Mouse (Mus musculus) adrenal gland (tissue): ENCODE results near the gene Nipbl.

ENCODE experiments used
- intact Hi-C: fragments of 180-260 bp; cut with DNase I; formaldehyde crosslinking; loops from one replicate; pipeline ENCODE4 v1.15.1; 2025

The Nipbl gene

DNA sequence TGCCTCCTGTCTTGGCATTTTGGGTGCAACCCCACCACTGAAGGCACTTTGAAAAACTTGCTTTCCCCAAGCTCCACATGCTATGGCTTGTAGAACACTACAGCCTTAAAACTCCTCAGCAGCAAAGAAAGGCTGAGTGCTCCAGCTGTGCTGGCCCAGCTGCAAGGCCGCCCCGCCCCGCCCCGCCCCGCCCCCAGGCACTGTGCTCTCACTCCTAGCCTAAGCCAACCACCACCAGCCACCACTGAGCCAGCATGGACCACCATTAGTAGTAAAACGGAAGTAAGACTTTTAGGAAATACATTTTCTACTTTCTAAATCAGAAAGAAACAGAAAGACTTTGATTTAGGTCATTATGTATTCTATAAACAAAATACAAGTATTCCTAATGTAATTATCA is 23.4 kb downstream of the Nipbl start:
- intact Hi-C loops = no loop called here

DNA sequence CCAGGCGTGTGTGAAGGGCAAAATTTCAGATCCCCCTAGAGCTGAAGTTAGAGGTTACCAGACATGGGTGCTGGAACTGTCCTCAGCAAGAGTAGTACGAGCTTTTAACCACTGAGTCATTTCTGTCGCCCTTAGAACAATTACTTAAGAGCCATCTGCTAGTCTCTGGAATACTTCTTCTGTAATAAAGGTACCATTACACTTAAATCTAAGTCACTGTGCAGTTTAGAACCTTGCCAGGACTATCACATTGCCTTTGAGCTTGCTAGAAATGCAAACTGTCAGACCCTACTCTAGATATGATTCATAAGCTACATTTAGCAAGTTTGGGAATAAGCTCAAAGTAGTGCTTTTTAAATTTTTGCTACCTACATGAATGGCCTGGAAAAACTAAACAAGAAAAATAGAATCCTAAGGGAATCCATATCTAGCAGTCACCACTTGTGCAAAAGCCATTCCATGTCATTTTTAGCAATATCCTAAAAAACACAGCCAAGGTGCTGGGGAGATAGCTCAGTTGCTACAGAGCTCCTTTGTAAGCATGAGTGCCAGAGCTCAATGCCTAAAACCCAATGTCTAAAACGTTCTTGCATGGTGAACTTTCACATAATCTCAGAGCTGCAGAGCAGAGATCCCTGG is 27.6 kb downstream of the Nipbl start:
- intact Hi-C loops = no loop called here

DNA sequence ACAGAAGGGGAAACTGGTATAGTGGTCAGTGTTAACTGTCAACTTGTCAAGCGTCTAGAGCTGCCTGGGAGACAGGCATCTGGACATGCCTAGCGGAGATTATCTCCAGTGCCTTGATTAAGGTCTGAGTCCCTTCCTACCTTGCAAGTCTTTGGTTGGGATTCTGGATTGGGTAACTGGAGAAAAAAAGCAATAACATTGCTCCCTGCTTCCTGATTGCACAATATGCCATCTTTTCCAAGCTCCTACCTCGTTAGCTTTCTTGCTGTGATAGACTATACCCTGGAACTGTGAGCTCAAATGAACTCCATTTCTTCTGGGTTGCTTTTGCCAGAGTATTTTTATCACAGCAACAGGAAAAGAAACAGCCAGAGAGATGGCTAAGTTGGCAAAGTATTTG is 30.9 kb downstream of the Nipbl start:
- intact Hi-C loops = no loop called here

DNA sequence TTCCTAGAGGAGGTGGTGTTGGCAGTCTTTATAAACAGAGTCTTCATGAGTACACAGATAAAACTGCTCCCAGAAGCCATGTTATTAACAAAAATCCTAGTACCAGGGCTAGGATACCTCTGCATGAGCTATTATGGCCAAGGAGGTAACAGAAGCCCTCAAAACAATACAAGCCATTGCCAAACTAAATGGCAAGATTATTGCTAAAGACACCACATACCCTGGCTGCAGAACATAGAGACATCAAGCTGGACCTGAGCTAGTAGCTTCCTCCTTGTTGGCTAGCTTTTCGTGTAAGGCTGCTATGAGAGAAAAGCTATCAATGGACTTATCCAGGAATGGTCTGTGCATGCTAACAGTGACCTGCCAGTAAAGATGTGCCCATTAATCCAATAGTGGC is 32.4 kb downstream of the Nipbl start:
- intact Hi-C loops = no loop called here

DNA sequence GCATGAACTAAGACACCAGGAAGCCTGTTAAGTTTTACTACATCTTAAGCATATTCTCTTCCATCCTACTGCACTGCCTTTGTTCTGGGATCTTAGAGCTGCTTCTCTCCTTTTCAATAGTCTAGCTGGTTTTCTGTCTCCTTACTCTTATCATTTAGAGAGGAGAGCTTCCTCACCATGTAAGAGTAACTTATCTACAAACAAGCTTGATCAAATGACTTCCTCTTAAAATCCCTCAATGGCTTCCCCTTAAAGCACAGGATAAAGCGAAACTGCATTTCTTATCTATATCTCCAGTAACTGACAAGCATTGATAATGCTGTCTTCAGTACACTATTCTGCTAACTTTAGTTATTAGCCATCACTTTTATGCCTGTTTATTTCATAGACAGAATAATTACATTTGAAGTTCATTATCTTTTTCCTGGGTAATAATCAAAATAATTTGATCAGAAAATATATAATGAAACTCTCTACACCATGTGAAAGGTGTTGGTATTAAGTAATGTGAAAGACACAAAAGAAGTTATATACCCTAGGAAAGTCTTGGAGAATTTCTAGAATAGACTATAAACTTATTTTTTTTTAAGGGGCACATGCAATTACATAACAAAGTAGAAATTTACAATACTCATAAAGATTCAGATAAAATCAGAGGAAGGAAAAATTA is 33.0 kb downstream of the Nipbl start:
- intact Hi-C loops = no loop called here

- intact Hi-C loops = no loop called here
Measured at GRCm38 (mm10) chr15:8407082-8407481, 37.2 kb downstream of the Nipbl start.

DNA sequence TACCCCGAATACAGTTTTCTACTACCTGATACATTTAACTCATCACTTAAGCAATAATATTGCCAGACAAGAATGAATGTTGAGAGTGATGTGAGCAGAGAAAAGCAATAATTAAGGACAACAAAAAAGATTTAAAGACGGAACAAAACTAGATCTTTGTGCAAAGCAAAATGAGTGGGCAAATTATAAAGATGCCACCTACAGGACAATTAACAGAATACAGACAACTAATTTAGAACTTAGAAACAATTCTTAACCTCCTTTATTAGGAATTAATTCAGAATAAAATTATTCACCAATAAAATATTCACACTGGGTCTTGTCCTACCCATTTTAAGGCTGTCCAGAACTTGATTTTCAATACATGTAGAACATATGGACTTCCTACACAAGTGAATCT is 38.0 kb downstream of the Nipbl start:
- intact Hi-C loops = no loop called here

GRCm38 (mm10) chr15:8402591-8402990 is 41.7 kb downstream of the Nipbl start:
- intact Hi-C loops = loop anchor here (5.0 kb wide), 1 partner anchor 40 kb away; the partner anchor contains the start of gene Nipbl

GRCm38 (mm10) chr15:8401536-8401935 is 42.7 kb downstream of the Nipbl start:
- intact Hi-C loops = loop anchor here (5.0 kb wide), 1 partner anchor 41 kb away; the partner anchor contains the start of gene Nipbl

DNA sequence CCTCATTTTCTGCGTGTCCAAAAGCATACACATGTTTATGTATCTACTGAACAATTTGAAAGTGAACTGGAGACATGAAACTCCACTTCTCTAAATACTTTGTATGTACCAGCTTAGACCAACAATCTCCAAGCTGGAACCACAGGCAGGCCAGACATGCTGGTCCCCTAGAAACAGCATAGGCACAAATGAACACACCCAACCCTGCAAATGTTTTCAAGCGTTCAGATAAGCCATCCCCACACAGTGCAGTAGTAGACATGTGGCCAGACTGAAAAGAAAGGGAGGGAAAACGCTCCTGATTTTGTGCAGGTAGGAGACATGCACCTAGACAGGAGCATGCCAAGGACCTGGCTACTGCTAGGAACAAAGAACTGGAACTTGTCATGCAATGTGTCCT is 52.5 kb downstream of the Nipbl start:
- intact Hi-C loops = no loop called here

DNA sequence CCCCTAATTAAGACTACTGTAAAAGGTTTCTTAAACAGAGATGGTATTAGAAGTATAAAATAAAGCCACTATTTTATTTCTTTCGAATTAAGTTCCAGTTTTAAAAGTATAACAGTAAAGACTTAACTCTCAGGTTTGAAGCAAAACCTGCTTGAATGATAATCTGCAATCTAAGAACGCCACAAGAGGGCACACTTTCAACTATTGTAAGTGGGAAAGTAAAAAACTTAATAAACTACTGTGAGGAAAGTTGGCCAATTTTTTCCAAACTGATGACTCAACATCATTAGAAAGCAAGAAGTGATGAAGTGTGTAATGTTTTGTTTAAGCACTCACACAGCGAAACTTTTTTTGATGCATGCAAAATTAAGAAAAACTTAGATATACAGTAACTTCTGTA is 62.0 kb downstream of the Nipbl start:
- intact Hi-C loops = loop anchor here (5.0 kb wide), 2 partner anchors 60 to 195 kb away; partner anchors contain the start of gene Nipbl

DNA sequence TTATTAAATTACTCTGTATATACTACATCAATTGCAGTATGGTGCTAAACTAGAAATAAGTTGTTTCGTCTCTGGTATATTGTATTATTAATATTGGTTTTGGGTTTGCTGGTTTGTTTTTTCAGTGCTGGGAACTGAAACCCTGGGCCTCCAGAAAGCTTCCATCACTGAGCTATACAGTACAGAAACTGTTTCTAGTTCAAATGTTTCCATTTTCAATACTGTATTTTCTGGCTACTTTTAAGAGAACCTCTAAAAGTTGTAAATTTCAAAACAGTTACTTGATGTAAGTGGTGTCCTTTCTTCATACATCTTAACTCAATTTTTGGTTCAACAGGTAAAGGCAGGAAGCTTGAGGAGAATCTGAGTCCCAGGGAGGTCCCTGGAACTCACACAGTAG is 68.6 kb downstream of the Nipbl start:
- intact Hi-C loops = no loop called here

DNA sequence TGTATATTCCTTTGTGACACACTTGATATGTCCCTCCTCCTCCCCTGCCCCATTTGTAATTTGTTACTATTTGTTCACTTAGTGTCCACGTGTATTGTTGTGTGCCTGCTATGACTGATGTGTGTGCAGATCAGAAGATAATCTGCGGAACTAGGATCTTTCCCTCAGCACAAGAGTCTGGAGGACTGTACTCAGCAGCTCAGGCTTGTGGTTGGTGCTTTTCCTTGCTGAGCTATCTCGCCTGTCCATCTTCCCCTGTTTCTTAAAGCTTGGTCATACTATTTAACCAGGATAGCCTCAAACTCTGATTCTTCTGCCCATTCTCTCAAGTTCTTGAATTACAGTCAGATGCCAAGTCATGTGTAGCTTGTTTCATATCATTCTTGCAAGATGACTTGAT is 69.5 kb downstream of the Nipbl start:
- intact Hi-C loops = no loop called here

GRCm38 (mm10) chr15:8347104-8347773 is 97.0 kb downstream of the Nipbl start:
- intact Hi-C loops = no loop called here

DNA sequence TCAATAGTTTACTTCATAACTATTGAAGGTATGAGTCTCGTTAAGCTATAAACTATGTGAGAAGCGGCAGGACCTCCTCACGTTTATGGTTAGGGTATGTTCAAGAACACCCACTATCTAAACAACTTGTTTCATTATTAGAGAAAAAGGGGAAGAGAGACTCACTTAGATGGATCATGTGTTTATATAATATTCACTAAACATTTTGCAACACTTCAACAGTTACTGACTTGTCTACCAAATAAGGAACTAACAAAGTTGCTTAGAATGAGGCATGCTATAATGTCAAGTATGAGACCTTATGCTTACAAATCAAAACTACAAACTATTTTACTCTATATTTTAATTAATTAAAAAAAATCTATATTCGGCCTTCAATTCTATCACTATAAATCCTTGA is 103.7 kb downstream of the Nipbl start:
- intact Hi-C loops = no loop called here

DNA sequence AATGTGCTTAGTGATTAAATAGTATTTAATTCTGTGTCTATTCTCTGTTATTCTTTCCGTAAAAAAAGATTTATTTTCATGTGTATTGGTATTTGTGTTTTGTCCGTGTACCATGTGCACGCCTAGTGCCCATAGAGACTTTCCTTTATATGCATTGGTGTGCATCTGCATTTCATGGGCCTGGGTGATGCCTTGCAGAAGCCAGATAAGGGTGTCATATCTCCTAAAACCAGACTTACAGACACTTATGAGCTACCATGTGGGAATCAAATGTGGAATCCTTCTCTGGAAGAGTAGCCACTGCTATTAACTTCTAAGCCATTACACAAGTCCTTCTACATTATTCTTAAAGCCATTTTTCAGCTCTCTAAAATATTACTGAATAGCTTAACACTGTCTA is 112.7 kb downstream of the Nipbl start:
- intact Hi-C loops = loop anchor here (5.0 kb wide), 1 partner anchor 34 kb away; no protein-coding TSS in a partner anchor

- intact Hi-C loops = loop anchor here (10.0 kb wide), 2 partner anchors 171 to 1551 kb away; no protein-coding TSS in a partner anchor
Measured at GRCm38 (mm10) chr15:8325629-8326028, 118.6 kb downstream of the Nipbl start.

DNA sequence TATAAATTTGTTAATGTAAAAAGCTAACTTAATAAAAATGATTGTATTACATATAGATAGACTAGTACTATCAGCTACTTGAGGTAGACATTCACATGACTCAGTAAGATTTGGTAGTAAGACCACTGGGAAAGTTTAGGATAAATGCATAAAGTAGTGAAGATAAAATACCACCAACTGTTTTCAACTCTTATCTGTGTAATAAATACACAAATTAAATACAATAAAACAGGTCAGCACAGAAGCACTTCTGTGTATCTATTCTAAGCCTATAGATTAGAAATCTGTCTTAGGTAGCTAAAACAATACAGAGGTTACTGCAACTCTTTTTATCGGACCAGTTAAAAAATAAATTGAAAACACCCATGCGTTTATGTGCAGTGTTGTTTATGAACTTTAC is 119.4 kb downstream of the Nipbl start:
- intact Hi-C loops = loop anchor here (10.0 kb wide), 2 partner anchors 170 to 1550 kb away; no protein-coding TSS in a partner anchor

DNA sequence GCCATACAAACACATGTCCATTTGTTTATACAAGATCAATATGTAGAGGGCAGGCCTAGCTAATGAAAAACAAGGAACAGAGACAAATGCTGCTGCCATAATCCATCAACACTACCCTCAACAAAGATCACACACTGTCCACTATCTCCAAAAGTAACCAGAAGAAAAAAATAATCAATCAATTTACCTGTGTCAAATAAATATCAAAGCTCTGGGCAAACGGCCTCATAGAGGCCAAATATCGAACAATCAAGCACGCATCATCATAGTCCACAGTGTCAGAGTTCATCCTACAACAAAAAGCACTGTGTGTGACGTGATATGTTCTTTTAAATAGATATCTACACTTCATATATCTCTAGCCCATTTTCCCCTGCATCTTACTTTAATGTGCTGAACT is 120.2 kb downstream of the Nipbl start:
- intact Hi-C loops = loop anchor here (10.0 kb wide), 2 partner anchors 169 to 1549 kb away; no protein-coding TSS in a partner anchor

GRCm38 (mm10) chr15:8321491-8321890 is 122.8 kb downstream of the Nipbl start:
- intact Hi-C loops = loop anchor here (10.0 kb wide), 2 partner anchors 167 to 1547 kb away; no protein-coding TSS in a partner anchor

DNA sequence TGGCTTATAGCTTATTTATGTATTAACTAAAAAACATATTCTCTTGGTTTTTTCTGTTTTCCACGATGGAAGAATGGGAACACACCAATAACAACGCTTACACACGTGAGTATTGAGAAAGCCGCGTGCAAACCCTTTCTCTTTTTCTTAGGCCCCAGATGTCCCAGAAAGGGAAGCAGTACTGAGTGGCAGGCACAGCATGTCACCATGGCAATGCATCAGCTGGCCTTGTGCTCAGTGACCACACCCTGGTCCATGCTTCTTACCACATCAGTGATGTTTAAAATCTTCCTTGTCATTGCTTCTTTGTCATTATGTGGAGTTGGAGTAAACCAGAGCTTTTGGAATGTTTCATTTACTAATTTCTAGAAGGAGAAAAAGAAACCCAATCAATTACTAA is 125.1 kb downstream of the Nipbl start:
- intact Hi-C loops = no loop called here

- intact Hi-C loops = no loop called here
Measured at GRCm38 (mm10) chr15:8317381-8317780, 126.9 kb downstream of the Nipbl start.
